ENCODE assay signal across 8 mouse cellular contexts in the genomic region with DNA sequence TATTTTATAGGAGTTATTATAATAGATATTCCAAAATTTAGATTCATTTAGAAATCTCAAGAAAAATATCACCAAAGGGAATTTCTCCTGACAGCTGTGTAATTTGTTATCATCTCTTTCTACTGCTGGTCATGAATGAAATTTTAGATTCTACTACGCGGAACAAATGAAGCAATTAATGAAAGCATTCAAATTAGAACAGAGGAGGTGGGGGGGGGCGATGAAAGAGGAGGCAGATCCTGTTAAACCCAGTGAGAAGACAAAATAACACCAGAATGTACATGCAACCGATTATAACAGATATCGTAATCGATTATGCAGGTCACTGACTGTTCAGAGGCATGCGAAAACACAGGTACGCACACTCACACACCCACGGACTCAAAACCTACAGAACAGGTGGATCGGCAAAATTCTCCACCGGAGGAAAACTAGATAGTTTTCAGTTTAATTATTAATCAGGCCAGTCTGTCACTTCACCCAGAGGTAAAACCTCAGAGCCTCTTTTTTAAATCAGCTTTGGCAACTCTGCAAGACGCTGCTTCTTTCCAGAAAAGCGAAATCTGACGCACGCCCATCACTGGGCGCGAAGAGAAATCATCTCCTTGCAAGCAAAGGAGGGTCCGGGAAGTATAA. TPM values are rescaled to one million over a fixed set of nuclear protein-coding genes. Genes with fewer than 3 reads are reported as not detected.
DNase-seq lines count a peak whose midpoint lies in the region; ATAC-seq and TF ChIP-seq lines count a peak whose summit lies in the region.

No protein-coding gene starts in this region.

- H3K27ac ChIP-seq in heart, embryonic 14.5 days (replicated peaks in 1 of 2; ENCODE audit: control insufficient read depth in 1 of 2, insufficient read depth in 1 of 2, low read depth in 2 of 2, low read length in 2 of 2) = peak overlapping the region in 1 of 2 experiments; percentile 34; a peak in 1 of 4 replicates
- no peak overlapping the region for H3K27ac ChIP-seq in ES-E14 (ENCODE audit: insufficient read depth, low read depth, low read length, poor library complexity, severe bottlenecking)
- H3K27ac ChIP-seq in forebrain, embryonic 16.5 days (ENCODE audit: low read length) = peak overlapping the region; percentile 94
- H3K27ac ChIP-seq in limb, embryonic 13.5 days = no peak overlapping the region

- intact Hi-C loops in heart, postnatal 10 days (cut with DNase I) = no loop called here

- H3K9ac ChIP-seq in heart, embryonic 14.5 days (ENCODE audit: low read length) = peak overlapping the region; percentile 80
- peak overlapping the region; percentile 32 for H3K9ac ChIP-seq in ES-E14 (ENCODE audit: insufficient read depth, low read depth, low read length, poor library complexity, severe bottlenecking)
- peak overlapping the region; percentile 94 for H3K9ac ChIP-seq in forebrain, embryonic 16.5 days (replicated peaks; ENCODE audit: low read depth, low read length)
- peak overlapping the region; percentile 79 for H3K9ac ChIP-seq in limb, embryonic 13.5 days

- no peaks in the 10 kb centered on the region for H3K4me1 ChIP-seq in heart, embryonic 14.5 days (ENCODE audit: control insufficient read depth in 2 of 2, insufficient read depth in 2 of 2, low read length in 2 of 2)
- no peaks in the 10 kb centered on the region; a peak in 2 of 4 replicates for H3K4me1 ChIP-seq in ES-E14 (ENCODE audit: control insufficient read depth in 2 of 2, insufficient read depth in 2 of 2, low read length in 2 of 2, poor library complexity in 1 of 2)
- peaks cover 10% of the 10 kb centered on the region for H3K4me1 ChIP-seq in forebrain, embryonic 16.5 days (replicated peaks; ENCODE audit: control insufficient read depth, insufficient read depth, low read length)
- peaks cover 4% of the 10 kb centered on the region; the same call in 1 of the 2 replicates for H3K4me1 ChIP-seq in limb, embryonic 13.5 days

- 6% methylated on average over 18 of the region's 18 CpGs for WGBS in heart, embryonic 14.5 days
- under 1% methylated on average over 18 of the region's 18 CpGs for WGBS in forebrain, embryonic 16.5 days
- 5% methylated on average over 18 of the region's 18 CpGs for WGBS in limb, embryonic 13.5 days

- H3K9me3 ChIP-seq in heart, embryonic 14.5 days (ENCODE audit: control insufficient read depth, low read length) = no peaks in the 10 kb centered on the region
- H3K9me3 ChIP-seq in ES-E14 (ENCODE audit: control insufficient read depth, insufficient read depth, low read depth, low read length) = no peaks in the 10 kb centered on the region
- no peaks in the 10 kb centered on the region for H3K9me3 ChIP-seq in forebrain, embryonic 16.5 days (ENCODE audit: control insufficient read depth, low read length)
- H3K9me3 ChIP-seq in limb, embryonic 13.5 days = no peaks in the 10 kb centered on the region

- H3K36me3 ChIP-seq in heart, embryonic 14.5 days (ENCODE audit: control insufficient read depth, insufficient read depth, low read length) = no peaks in the 10 kb centered on the region
- H3K36me3 ChIP-seq in ES-E14 (ENCODE audit: control insufficient read depth, insufficient read depth, low read length, poor library complexity, severe bottlenecking) = no peaks in the 10 kb centered on the region
- no peaks in the 10 kb centered on the region for H3K36me3 ChIP-seq in forebrain, embryonic 16.5 days (ENCODE audit: control insufficient read depth, insufficient read depth)
- H3K36me3 ChIP-seq in limb, embryonic 13.5 days = no peaks in the 10 kb centered on the region

- H3K4me2 ChIP-seq in heart, embryonic 14.5 days (ENCODE audit: low read length) = peak overlapping the region; percentile 87
- peak overlapping the region; percentile 70 for H3K4me2 ChIP-seq in forebrain, embryonic 16.5 days (ENCODE audit: low read length)
- peak overlapping the region; percentile 93 for H3K4me2 ChIP-seq in limb, embryonic 13.5 days (replicated peaks)

- peak overlapping the region; percentile 72 to 87 for H3K4me3 ChIP-seq in heart, embryonic 14.5 days (ENCODE audit: control insufficient read depth in 1 of 2, insufficient read depth in 1 of 2, low read depth in 1 of 2, low read length in 2 of 2)
- H3K4me3 ChIP-seq in ES-E14 (ENCODE audit: insufficient read depth in 1 of 2, low read depth in 1 of 2, low read length in 2 of 2, poor library complexity in 1 of 2, severe bottlenecking in 1 of 2) = peak overlapping the region; percentile 66 to 86
- H3K4me3 ChIP-seq in forebrain, embryonic 16.5 days (replicated peaks; ENCODE audit: low read length) = peak overlapping the region; percentile 94
- peak overlapping the region; percentile 69 for H3K4me3 ChIP-seq in limb, embryonic 13.5 days

- DNase-seq in heart, postnatal 10 days = no peak
- DNase-seq in ES-E14 (ENCODE audit: low read depth, low spot score) = no peak
- DNase-seq in retina, embryonic 14.5 days (ENCODE audit: low spot score) = peak; percentile 32
- no peak for DNase-seq in spleen, postnatal 10 days (ENCODE audit: low spot score in 2 of 2)
- DNase-seq in gastrocnemius, adult 8-10 months (ENCODE audit: low spot score in 2 of 2) = no peak

- H3K27me3 ChIP-seq in heart, embryonic 14.5 days (ENCODE audit: control insufficient read depth, insufficient read depth, low read length) = no peaks in the 10 kb centered on the region
- H3K27me3 ChIP-seq in forebrain, embryonic 16.5 days (replicated peaks; ENCODE audit: control insufficient read depth, insufficient read depth, low read length) = no peaks in the 10 kb centered on the region
- H3K27me3 ChIP-seq in limb, embryonic 13.5 days = no peaks in the 10 kb centered on the region

- ATAC-seq in heart, embryonic 14.5 days (ENCODE audit: insufficient number of reproducible peaks, insufficient read depth, low FRiP score, low read depth) = no peak
- no peak for ATAC-seq in forebrain, embryonic 16.5 days
- ATAC-seq in limb, embryonic 13.5 days (ENCODE audit: low FRiP score, low read depth) = no peak

- in situ Hi-C loops in ES-E14 (cut with MboI; ENCODE audit: low sequenced_read_pairs in 2 of 2, unreplicated experiment in 2 of 2) = no loop called here

TF ChIP-seq in ES-E14, 5 proteins besides CTCF, POLR2A, EP300 and RAD21:
- no peak for TF ChIP-seq MAFK (IDR thresholded peaks at IDR 0.05; ENCODE audit: insufficient read depth, low read depth, low read length)
- TF ChIP-seq ZC3H11A (IDR thresholded peaks at IDR 0.05; ENCODE audit: borderline replicate concordance, low read depth, low read length) = no peak
- no peak for TF ChIP-seq ZNF384 (IDR thresholded peaks at IDR 0.05; ENCODE audit: low read depth, low read length)
- TF ChIP-seq CHD2 (IDR thresholded peaks at IDR 0.05; ENCODE audit: low read depth, low read length) = no peak
- TF ChIP-seq HCFC1 (IDR thresholded peaks at IDR 0.05; ENCODE audit: borderline replicate concordance, insufficient read depth, low read length) = no peak

RNA-seq across cellular contexts. Expression of a gene that starts 0.8 kb away (rescaled TPM):
- polyA plus RNA-seq in heart, embryonic 14.5 days (2014; fragmentation: Nextera tagmentation; extraction: Ambion mirVana) = 4.6 and 5.0 TPM in 2 replicates
- total RNA-seq in heart, postnatal 10 days (2021) = 1 to 10 TPM; 4.8 to 6.8 TPM
- 21.3 and 21.8 TPM in 2 replicates for total RNA-seq in ES-E14 (2012; rRNA removed)
- 31.2 and 33.3 TPM in 2 replicates for polyA plus RNA-seq in forebrain, embryonic 16.5 days (2015; fragmentation: Nextera tagmentation; extraction: Ambion mirVana)
- 5.4 and 7.0 TPM in 2 replicates for polyA plus RNA-seq in limb, embryonic 13.5 days (2015; fragmentation: Nextera tagmentation; extraction: Ambion mirVana)
- 1 to 10 TPM; 1.4 to 2.5 (median 1.9) TPM for total RNA-seq in gastrocnemius, adult 8-10 months (2022)

Comparison
In these comparisons a context has a peak if more than half of its experiments do, and no peak if none do; other contexts are left out.
1. H3K9ac ChIP-seq: peak in every context shown above with its lines; median percentile 94 in forebrain, embryonic 16.5 days; 80 in heart, embryonic 14.5 days; 79 in limb, embryonic 13.5 days; 32 in ES-E14.